Mouse (Mus musculus): Measurements from ENCODE around the gene F5.

The F5 gene

DNA sequence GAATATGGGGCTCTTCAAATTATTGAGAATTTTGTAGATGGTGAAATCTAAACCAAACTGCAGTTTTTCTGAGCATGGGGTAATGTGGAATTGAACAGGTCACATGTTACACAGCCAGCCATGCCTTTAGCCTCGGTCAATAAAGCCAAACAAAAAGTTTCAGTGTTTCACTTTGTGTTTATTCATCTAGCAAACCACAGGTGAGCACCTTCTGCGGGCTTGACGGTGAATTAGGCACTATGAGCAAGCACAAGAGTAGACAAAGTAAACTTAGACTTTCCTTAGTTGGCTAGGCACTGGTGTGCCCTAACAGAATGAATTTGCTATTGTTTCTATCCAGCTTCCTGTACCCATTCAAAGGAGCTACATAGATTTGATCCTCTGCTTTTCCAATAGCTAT is 3.3 kb downstream of the F5 start:
- no peak for DNase-seq (ENCODE audit: low read depth in 1 of 2, low spot score in 2 of 2)

DNA sequence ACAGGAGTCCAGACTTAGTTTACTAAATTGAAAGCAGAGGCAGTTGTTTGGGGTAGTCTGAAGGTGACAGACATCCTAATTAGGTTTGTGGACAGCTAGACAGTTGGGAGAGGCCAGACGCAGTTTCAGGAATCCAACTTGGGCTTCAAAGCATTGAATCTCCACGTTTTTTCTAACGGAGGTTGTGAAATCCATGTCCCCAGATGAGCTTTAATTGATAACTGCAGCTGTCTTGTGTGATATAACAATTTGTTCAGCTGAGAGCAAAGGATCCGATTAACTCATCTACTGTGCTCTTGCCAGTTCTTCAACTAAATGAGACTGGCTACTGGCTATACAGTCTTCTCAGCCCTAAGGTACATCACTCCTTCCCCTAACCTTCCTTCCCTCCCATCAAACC is 6.9 kb downstream of the F5 start:
- no peak for DNase-seq (ENCODE audit: low read depth in 1 of 2, low spot score in 2 of 2)

DNA sequence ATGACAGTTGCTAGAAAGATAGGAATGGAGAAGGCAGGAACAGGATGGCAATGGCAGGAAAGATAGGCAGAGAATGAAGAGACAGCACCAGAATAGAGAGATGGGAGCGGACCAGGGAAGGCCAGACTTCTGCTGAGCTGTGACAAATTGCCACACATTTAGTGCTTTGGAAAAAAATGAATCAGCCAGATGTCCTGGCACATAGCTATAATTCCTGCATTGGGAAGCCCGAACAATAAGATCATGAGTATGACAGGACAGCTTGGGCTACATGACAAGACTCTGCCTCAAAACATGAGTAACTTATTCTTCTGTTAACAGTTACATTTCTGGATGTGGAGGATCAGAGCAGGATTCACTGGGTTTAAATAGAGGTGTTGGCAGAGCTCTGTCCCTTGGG is 8.1 kb downstream of the F5 start:
- no peak for DNase-seq (ENCODE audit: low read depth in 1 of 2, low spot score in 2 of 2)

DNA sequence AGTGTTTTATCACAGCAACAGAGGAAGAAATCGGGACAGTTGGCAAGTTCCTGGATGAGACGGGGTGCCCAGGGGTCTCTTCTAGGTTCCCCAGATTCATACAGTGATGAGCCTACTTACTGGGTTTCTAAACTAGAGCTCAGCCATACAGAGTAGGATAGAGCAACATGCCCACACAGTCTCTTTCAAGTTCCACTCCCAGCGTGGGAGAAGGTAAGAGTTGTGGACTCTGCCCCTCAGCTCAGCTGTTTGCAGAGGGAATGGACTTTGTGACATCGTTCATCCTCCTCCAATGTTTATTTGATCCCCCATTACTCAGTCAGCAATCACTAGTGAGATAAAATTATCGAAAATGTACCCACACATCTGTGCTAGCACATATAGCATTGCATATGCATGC is 11.1 kb downstream of the F5 start:
- no peak for DNase-seq (ENCODE audit: low read depth in 1 of 2, low spot score in 2 of 2)

DNA sequence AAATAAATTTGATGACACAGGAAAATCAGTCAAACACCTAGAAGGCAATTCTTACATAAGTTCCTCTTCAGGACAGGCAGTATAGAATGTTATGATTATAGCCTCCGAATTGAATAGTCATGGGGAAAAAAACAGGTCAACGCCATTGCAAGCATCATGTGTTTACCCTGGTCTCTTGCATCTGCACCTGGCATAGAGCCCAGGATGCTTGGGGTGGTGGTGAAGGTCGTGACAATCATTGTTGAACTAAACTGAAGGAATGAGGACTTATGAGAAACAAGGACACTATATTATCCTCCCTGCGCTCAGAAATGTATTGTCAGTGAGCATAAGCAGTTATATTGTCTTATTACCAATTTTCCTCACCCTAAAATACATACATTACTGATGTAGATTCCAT is 17.2 kb downstream of the F5 start:
- no peak for DNase-seq (ENCODE audit: low read depth in 1 of 2, low spot score in 2 of 2)

DNA sequence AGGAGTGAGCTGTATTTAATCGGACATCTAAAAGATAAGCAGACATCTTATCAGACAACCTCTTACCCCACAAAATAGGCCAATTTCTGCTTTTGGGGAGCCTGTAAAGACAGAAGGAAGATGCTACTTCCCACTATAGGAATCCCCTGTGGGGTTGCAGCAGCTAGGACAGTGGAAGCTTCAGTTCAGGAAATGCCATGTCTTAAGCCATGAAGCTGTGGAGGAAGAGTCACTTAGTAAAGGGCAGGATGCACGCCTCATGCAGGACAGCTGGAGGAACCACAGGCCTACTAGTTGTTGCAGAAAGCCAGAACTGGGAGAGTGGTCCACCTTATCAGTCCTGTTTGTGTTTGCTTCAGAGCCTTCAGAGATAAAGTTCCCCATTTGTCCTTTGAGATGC is 18.8 kb downstream of the F5 start:
- no peak for DNase-seq (ENCODE audit: low read depth in 1 of 2, low spot score in 2 of 2)

DNA sequence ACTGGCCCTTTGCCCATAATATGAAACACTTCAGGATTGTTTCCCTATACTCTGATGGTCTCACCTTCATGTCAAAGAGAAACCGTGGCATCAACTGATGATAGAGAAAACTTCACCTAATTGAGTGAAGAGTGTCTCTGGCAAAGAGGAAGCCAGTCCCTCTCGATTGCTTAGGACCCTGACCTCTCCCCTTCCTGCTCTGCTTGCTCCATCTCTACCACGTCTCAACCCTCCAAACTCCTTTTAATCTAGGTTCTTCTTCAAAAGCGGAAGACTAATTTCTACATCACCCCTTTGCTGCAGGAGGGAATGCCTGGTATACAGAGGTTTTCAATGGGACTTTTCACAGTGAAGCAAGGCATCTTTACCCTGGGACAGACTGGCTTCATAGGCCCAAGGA is 21.5 kb downstream of the F5 start:
- no peak for DNase-seq (ENCODE audit: low read depth in 1 of 2, low spot score in 2 of 2)

DNA sequence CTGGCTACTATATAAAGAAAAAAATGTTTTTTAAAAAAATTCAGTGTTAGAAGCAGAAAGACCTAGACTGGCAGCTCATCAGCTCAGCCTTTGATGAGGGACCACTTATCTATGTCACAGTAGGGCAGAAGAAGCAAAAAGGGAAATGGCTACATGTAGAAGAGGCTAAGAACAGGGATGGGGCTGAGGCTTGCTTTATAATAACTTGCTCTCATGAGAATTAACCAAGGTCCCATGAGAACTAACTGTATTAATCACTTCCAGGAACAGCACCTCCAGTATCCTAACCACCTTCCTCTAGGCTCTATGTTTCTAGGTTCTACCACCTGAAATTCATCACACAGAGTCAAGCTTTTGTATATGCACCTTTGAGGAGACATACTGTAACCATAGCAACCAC is 25.2 kb downstream of the F5 start:
- no peak for DNase-seq (ENCODE audit: low read depth in 1 of 2, low spot score in 2 of 2)

DNA sequence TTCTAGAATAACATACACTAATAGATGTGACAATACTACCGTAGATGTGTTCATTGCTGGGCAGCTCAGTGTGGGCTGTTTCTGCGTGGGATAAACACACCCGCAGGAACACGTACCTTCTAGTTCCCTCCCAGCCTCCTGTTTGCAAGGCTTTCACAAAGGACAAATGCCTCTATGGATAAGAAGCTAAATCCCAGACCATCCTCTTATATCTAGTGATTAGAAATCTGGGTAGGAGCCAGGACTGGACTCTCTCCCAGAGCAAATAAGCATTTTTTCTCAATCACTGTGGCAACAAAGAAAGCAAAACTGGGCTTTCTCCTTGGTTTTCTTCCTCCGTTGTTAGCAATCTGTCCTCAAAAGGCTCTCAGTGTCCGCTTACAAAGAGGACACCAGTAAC is 26.8 kb downstream of the F5 start:
- no peak for DNase-seq (ENCODE audit: low read depth in 1 of 2, low spot score in 2 of 2)

DNA sequence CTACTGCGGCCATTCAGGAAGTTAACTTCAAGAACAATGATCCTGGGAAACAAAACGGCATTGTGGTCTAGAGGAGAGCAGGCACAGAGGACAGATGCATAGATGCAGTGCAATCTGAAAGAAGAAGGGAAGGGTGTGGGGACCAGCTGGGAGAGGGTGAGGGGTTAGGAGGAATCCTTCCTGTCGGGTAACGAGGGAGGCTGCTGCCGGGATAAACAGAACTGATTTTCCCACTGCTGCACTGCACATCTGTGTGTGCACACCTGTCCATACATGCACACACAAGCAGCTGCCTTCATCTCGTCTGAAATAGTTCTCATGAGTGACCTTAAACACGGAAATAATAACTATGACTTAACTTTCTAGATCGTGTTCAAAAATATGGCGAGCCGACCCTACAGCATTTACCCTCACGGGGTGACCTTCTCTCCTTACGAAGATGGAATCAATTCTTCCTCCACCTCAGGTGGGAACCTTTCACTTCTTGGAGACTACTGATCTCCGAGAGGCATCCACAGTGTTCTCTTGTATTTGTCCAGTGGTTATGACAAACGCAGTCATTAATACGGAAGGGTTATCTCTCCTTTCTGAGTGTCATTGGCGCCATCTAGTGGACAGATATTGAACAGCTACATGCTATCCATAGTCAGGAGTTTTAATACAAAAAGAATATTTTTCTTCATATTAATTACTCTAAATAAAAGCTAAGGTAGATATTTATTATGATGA is 32.7 kb downstream of the F5 start:
- DNase-seq (ENCODE audit: low read depth in 1 of 2, low spot score in 2 of 2): peak; percentile 12 to 21

DNA sequence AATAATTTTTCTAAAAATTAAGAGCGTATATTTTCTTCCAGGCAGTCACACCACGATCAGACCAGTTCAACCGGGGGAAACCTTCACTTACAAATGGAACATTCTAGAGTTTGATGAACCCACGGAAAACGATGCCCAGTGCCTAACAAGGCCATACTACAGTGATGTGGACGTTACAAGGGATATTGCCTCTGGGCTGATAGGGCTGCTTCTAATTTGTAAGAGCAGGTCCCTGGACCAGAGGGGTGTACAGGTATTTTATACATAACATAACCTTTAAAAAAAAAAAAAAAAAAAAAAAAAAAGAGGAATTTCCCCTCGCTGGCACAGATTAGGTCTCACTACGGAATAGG is 33.2 kb downstream of the F5 start:
- DNase-seq (ENCODE audit: low read depth in 1 of 2, low spot score in 2 of 2): no peak

DNA sequence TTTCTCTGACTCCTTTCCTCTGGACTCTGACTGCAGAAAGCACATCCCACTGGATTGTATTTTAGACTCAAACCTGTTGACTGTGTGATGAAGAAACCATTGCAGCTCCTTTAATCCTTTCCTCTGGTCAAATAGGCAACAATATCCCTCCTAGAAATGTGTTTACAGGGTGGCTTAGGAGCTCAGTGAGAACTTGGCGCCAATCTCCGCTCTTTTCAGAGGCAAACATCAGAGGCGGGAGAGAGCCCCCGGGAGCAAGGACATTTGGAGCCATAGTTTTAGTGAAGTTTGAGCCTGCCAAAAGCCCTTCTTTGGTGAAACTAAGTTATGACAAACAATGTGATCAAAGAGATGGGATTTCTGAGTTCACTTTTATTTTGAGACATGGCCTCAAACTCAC is 33.7 kb downstream of the F5 start:
- DNase-seq (ENCODE audit: low read depth in 1 of 2, low spot score in 2 of 2): no peak

DNA sequence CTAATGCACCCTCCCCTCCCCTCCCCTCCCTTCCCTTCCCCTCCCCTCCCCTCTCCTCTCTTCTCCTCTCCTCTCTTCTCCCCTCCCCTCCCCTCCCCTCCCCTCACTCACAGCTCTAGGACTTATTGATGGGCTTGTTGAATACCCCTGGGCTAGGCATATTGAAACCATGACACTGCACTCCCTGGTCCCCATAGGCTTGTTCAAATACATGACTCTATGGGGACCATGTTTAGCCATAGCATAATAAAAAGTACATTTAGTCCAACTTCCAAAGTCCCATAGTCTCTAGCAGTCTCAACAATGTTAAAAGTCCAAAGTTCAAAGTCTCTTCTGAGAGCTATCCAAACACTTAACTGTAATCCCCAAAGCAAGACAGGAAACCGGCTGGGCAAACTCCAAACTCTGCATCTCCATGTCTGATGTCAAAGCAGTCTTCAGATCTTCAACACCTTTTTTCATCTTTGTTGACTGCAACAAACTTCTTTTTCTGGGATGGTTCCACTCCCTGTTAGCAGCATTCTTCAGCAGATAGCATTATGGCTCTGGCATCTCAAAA is 35.4 kb downstream of the F5 start:
- no peak for DNase-seq (ENCODE audit: low read depth in 1 of 2, low spot score in 2 of 2)

DNA sequence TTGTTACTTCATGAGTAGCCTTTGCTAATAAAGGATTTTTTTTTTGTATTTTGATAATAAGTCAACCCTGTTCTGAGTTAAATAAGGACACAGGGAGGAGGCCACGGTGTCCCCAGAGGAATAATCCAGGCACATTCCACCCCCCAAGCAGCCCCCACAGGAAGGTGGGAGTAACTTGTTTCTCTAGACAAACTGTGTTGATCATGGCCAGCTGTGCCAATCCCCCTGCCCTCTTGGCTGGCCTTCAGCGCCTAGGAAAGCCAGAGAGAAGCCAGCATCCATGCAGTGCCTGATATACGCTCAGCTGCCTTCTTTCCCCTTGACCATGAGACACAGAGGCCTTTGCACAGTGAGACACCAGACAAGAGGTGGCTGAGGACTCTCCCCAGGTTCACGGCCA is 47.9 kb downstream of the F5 start:
- DNase-seq (ENCODE audit: low read depth in 1 of 2, low spot score in 2 of 2): no peak

DNA sequence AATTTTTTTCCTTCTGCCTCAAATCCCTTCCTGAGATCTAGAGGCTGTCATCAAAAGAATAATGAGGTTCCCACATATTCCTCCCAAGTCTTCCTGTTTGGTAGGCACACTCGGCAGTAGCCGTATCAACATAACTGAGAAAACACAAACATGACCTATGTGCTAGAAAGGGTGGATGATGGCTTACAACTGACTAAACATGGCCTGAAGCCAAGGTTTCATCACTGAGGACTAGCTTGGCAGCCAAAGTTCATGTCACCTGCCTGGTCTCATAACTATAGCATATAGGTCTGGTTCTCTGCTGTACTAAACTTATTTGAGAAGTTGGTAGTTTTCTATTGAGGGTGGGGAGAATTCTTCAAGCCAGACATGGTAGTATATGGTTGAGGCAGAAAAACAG is 56.8 kb downstream of the F5 start:
- DNase-seq (ENCODE audit: low read depth in 1 of 2, low spot score in 2 of 2): no peak

DNA sequence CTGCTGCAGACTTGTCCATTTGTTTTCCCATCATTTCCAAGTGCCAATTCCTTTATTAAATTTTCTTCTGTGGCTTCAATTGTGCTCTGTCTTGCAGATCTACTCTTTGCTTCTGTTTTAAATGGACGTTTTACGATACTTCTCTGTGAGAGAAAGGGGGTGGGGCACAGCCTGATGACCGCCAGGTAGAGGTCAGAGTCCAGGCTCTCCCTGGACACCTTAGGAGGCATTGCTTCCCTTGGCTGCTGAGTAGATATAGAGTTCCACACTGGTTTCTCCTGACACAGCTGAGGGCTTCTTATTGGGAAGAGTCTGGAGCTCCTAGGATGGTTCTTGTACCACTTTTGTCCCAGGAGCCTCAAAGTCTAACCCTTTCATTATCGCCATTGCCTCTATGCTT is 59.3 kb downstream of the F5 start:
- DNase-seq (ENCODE audit: low read depth in 1 of 2, low spot score in 2 of 2): no peak

DNA sequence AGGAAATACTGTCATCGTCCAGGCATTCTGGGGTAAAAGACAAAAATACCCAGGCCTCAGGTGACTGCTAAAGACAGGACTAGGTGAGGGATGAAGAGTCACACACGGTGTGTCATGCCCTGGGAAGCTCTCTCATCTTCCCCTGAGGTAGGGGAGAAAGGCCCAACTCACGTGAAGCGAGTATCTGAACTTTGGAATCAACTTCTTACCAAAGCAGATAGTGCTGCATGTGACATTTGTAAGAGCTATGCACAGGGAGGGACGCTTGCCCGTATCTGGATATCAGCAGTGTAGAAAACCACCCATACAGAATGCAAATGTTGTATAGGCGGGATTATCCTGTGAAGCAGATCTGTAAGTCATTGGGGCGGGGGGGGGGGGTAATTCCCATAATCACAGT is 61.0 kb downstream of the F5 start:
- no peak for DNase-seq (ENCODE audit: low read depth in 1 of 2, low spot score in 2 of 2)

DNA sequence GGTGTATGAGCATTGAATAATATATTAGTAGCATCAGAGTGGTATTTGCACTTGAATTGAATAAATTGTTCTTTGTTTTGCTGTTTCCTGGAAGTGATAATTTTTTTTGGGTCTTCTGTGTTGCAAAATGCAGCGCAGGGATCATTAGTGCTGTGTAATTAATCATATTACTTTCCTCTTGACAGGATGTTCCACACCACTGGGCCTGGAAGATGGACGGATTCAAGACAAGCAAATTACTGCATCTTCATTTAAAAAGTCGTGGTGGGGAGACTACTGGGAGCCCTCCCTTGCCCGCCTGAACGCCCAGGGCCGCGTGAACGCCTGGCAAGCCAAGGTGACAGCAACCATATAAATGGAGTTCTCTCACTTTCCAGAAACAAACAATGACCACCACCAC is 62.6 kb downstream of the F5 start:
- DNase-seq (ENCODE audit: low read depth in 1 of 2, low spot score in 2 of 2): no peak

DNA sequence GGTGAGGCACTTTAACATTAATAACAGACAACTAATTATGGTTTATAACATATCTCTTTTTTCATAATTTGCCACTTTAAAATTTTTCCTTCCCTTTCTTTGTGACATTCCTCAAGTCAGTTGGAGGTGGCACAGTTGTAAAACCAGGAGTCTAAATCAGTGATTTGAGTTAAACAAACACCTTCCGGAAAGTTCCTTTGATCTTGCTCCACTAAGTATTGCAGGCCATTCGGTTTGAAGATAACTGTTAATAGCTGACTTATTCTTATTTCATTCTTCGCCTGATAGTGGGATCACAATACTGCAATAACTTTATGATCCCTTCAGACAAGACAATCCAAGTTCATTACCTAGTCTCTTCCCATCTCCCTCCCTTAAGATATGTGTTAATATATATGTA is 63.5 kb downstream of the F5 start:
- DNase-seq (ENCODE audit: low read depth in 1 of 2, low spot score in 2 of 2): no peak

DNA sequence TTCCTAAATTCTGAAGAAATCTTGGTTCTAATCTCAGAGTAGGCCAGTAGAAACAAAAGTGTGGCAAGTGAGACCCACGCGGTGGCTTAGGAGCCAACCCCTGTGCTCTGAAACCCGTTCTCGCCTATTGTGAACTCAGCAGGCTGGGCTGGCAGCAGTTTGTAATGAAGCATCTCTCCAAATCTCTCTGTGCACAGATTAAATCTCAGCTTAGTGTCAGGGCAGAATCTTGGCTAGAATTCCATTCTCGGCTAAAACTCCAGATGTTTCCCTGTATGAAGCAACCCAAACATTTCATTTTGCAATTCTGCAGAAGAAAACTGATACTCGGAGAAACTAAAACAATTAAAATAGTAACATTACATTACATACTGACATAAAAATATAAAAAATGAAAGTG is 63.9 kb downstream of the F5 start:
- no peak for DNase-seq (ENCODE audit: low read depth in 1 of 2, low spot score in 2 of 2)

DNA sequence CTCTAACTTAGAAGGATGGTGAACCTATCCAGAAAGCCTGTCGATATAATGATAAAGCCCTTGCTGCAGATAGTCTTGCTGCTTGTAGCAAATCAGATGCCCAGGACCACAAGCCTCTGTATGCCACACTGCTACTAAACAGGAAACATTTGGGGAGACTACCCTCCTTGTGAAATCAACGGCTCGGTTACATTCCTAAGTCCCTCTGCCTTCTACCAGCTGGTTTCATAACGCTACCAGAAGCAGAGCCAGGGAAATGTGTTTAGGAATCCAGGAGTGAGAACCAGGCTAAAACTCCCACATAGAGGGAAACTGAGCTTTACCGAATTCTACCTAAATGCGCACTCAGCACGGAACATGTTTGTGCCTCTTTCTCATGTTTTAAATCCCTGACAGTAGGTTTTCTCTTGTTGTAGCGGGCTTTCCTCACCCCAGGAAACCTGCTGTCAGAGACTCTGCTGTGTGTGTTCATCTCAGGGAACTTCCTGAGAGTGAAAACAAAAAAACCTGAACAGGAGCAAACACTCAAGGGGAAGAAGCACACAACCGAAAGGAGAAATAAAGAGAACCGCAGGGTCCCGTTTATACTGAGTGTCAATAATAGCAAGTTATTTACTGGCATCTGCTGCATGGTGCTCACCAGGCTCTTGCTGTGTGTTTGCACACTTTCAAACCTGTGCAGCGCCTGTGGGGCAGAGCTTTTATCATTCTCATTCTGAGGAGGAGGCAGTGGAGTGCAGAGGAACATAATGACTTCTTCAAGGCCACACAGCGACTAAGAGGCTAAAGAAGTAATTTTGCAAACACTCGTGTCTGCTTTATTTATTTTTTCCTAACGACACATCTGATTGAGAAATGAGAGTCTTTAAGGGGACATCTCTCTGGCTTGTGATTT is 66.4 kb downstream of the F5 start:
- no peak for DNase-seq (ENCODE audit: low read depth in 1 of 2, low spot score in 2 of 2)

DNA sequence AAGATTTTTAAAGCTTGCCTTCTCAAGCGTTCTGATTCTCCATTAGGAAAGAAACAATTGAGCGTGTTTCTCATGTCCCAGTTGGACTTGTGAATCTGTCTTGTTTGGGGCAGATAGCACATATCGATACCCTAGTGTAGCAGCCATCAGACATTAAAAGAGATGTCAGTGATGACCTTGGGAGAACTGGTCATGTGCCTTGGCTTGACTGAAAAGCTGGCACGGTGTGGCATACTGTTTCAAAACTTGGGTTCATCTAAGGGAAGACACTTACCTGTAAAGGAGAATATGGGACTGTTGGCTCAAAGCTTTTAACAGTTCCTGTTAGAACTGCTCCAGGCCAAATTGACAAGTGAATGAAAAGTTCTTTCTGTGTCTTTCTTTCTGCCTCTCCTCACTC is 68.6 kb downstream of the F5 start:
- no peak for DNase-seq (ENCODE audit: low read depth in 1 of 2, low spot score in 2 of 2)

DNA sequence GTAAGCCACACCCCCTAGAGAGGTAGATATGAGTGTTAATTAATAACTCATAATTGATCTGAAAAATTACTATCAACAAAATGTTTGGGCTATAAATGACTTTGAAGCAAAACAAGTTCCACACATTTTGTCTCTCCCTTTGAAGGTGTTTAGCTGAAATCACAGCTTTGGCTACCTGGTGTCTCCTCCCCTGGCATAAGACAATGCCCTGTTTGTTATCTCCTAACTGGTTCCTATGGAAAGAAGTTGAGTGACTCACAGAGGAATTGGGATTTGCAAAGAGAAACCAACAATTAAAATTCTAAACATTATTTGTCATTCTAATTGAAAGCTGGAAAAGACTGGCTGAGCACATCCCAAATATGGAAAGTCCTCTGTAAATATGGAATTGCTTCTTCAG is 71.5 kb downstream of the F5 start:
- no peak for DNase-seq (ENCODE audit: low read depth in 1 of 2, low spot score in 2 of 2)

All from monocyte, adult 2 months (primary cell).